In genomic region chr3:45432172-45432765, GRCm38 (mm10) we compare ENCODE assay signal across 13 mouse cellular contexts. TPM values are rescaled to one million over a fixed set of nuclear protein-coding genes. Genes with fewer than 3 reads are reported as not detected.
DNase-seq lines count a peak whose midpoint lies in the region; ATAC-seq lines count a peak whose summit lies in the region.
"Had no signal": no experiment of that assay in that cellular context is flagged by ENCODE, and none has a peak within 500 bp of the region (broad histone marks: within the 10 kb centered on the region; RNA-seq: fewer than 3 reads in every experiment).

No protein-coding gene starts in this region.

- no peak overlapping the region for H3K27ac ChIP-seq in hindbrain, embryonic 12.5 days
- H3K27ac ChIP-seq in hindbrain, embryonic 13.5 days, result no peak overlapping the region
- H3K27ac ChIP-seq in neural tube, embryonic 13.5 days (replicated peaks), result no peak overlapping the region
- no peak overlapping the region for H3K27ac ChIP-seq in limb, embryonic 13.5 days
- H3K27ac ChIP-seq in kidney, embryonic 15.5 days, result no peak overlapping the region
- H3K27ac ChIP-seq: embryonic facial prominence, embryonic 12.5 days; lung, embryonic 15.5 days had no signal

- H3K4me3 ChIP-seq in hindbrain, embryonic 12.5 days, result no peak overlapping the region
- no peak overlapping the region for H3K4me3 ChIP-seq in hindbrain, embryonic 13.5 days
- no peak overlapping the region for H3K4me3 ChIP-seq in neural tube, embryonic 13.5 days
- H3K4me3 ChIP-seq in limb, embryonic 13.5 days, result peak overlapping the region; percentile 18; the same call in 1 of the 2 replicates
- no peak overlapping the region for H3K4me3 ChIP-seq in kidney, embryonic 15.5 days (replicated peaks)
- H3K4me3 ChIP-seq: embryonic facial prominence, embryonic 12.5 days; lung, embryonic 15.5 days had no signal

- no peak overlapping the region for H3K9ac ChIP-seq in hindbrain, embryonic 12.5 days
- H3K9ac ChIP-seq in hindbrain, embryonic 13.5 days, result no peak overlapping the region
- no peak overlapping the region for H3K9ac ChIP-seq in neural tube, embryonic 13.5 days
- H3K9ac ChIP-seq in limb, embryonic 13.5 days, result no peak overlapping the region
- H3K9ac ChIP-seq in kidney, embryonic 15.5 days, result no peak overlapping the region
- H3K9ac ChIP-seq: embryonic facial prominence, embryonic 12.5 days; lung, embryonic 15.5 days had no signal

- no peak overlapping the region for H3K4me2 ChIP-seq in hindbrain, embryonic 12.5 days (replicated peaks)
- H3K4me2 ChIP-seq in hindbrain, embryonic 13.5 days, result no peak overlapping the region
- peak overlapping the region; percentile 16; the same call in 1 of the 2 replicates for H3K4me2 ChIP-seq in neural tube, embryonic 13.5 days
- H3K4me2 ChIP-seq in limb, embryonic 13.5 days (replicated peaks), result peak overlapping the region; percentile 43
- no peak overlapping the region for H3K4me2 ChIP-seq in kidney, embryonic 15.5 days
- H3K4me2 ChIP-seq: embryonic facial prominence, embryonic 12.5 days; lung, embryonic 15.5 days had no signal

- H3K27me3 ChIP-seq in hindbrain, embryonic 12.5 days, result no peaks in the 10 kb centered on the region
- no peaks in the 10 kb centered on the region for H3K27me3 ChIP-seq in hindbrain, embryonic 13.5 days
- H3K27me3 ChIP-seq in neural tube, embryonic 13.5 days, result no peaks in the 10 kb centered on the region
- no peaks in the 10 kb centered on the region for H3K27me3 ChIP-seq in limb, embryonic 13.5 days
- H3K27me3 ChIP-seq in kidney, embryonic 15.5 days, result no peaks in the 10 kb centered on the region
- H3K27me3 ChIP-seq: embryonic facial prominence, embryonic 12.5 days; lung, embryonic 15.5 days had no signal

- no peaks in the 10 kb centered on the region for H3K4me1 ChIP-seq in hindbrain, embryonic 12.5 days
- no peaks in the 10 kb centered on the region; the same call in 1 of the 2 replicates for H3K4me1 ChIP-seq in hindbrain, embryonic 13.5 days (replicated peaks)
- peaks cover 5% of the 10 kb centered on the region; the same call in 1 of the 2 replicates for H3K4me1 ChIP-seq in neural tube, embryonic 13.5 days (replicated peaks)
- H3K4me1 ChIP-seq in limb, embryonic 13.5 days, result no peaks in the 10 kb centered on the region
- H3K4me1 ChIP-seq in kidney, embryonic 15.5 days, result no peaks in the 10 kb centered on the region
- H3K4me1 ChIP-seq: embryonic facial prominence, embryonic 12.5 days; lung, embryonic 15.5 days had no signal

- no peak for DNase-seq in neural tube, embryonic 10.5 days (ENCODE audit: extremely low spot score, low spot score)
- DNase-seq: heart, postnatal 10 days; kidney, postnatal 14 days; thymus, postnatal 25 days had no signal

- H3K36me3 ChIP-seq in hindbrain, embryonic 12.5 days, result no peaks in the 10 kb centered on the region
- H3K36me3 ChIP-seq in hindbrain, embryonic 13.5 days, result no peaks in the 10 kb centered on the region
- no peaks in the 10 kb centered on the region for H3K36me3 ChIP-seq in neural tube, embryonic 13.5 days
- no peaks in the 10 kb centered on the region for H3K36me3 ChIP-seq in limb, embryonic 13.5 days
- H3K36me3 ChIP-seq in kidney, embryonic 15.5 days, result no peaks in the 10 kb centered on the region
- H3K36me3 ChIP-seq: embryonic facial prominence, embryonic 12.5 days; lung, embryonic 15.5 days had no signal

- ATAC-seq in hindbrain, embryonic 12.5 days (ENCODE audit: low FRiP score), result peak; percentile 56; the same call in 1 of the 2 replicates
- ATAC-seq in hindbrain, embryonic 13.5 days (ENCODE audit: low FRiP score), result no peak
- no peak for ATAC-seq in neural tube, embryonic 13.5 days (ENCODE audit: low read depth)
- ATAC-seq in limb, embryonic 13.5 days (ENCODE audit: low FRiP score, low read depth), result no peak
- no peak for ATAC-seq in activated CD4-positive, CD25-positive, alpha-beta regulatory T cell, adult 4 months
- no peak for ATAC-seq in kidney, embryonic 15.5 days (replicated peaks; ENCODE audit: low FRiP score)

- WGBS in hindbrain, embryonic 12.5 days, result 62% methylated on average over 11 of the region's 11 CpGs
- WGBS in hindbrain, embryonic 13.5 days, result 65% methylated on average over 11 of the region's 11 CpGs
- WGBS in neural tube, embryonic 13.5 days, result 44% methylated on average over 11 of the region's 11 CpGs
- 34% methylated on average over 11 of the region's 11 CpGs for WGBS in limb, embryonic 13.5 days
- WGBS in kidney, embryonic 15.5 days, result 24% methylated on average over 11 of the region's 11 CpGs

- H3K9me3 ChIP-seq in hindbrain, embryonic 12.5 days (replicated peaks), result no peaks in the 10 kb centered on the region
- no peaks in the 10 kb centered on the region for H3K9me3 ChIP-seq in hindbrain, embryonic 13.5 days
- no peaks in the 10 kb centered on the region for H3K9me3 ChIP-seq in neural tube, embryonic 13.5 days
- H3K9me3 ChIP-seq in limb, embryonic 13.5 days, result no peaks in the 10 kb centered on the region
- H3K9me3 ChIP-seq in kidney, embryonic 15.5 days (replicated peaks), result no peaks in the 10 kb centered on the region
- H3K9me3 ChIP-seq: embryonic facial prominence, embryonic 12.5 days; lung, embryonic 15.5 days had no signal

RNA-seq across cellular contexts. Expression of gene Pcdh10, which starts 54.1 kb away (rescaled TPM):
- polyA plus RNA-seq in hindbrain, embryonic 12.5 days (2016; fragmentation: Nextera tagmentation; extraction: Ambion mirVana), result 9.3 and 11.1 TPM in 2 replicates
- 14.2 and 16.1 TPM in 2 replicates for polyA plus RNA-seq in hindbrain, embryonic 13.5 days (2015; fragmentation: Nextera tagmentation; extraction: Ambion mirVana)
- polyA plus RNA-seq in neural tube, embryonic 13.5 days (2015; fragmentation: Nextera tagmentation; extraction: Ambion mirVana), result 9.8 and 11.5 TPM in 2 replicates
- polyA plus RNA-seq in limb, embryonic 13.5 days (2015; fragmentation: Nextera tagmentation; extraction: Ambion mirVana), result 6.9 and 7.2 TPM in 2 replicates
- under 1 TPM in 1 of 2 experiments, not detected in 1; 0.09 TPM for polyA plus RNA-seq in activated CD4-positive, CD25-positive, alpha-beta regulatory T cell, adult 4 months (2017; shearing (Covaris generic))
- 0.34 and 0.35 TPM in 2 replicates for polyA plus RNA-seq in kidney, embryonic 15.5 days (2015; fragmentation: Nextera tagmentation; extraction: Ambion mirVana)
- polyA plus RNA-seq: liver, adult 2 months had no signal

Comparison
In these comparisons a context has a peak if more than half of its experiments do, and no peak if none do; other contexts are left out.
1. H3K4me2 ChIP-seq: peak in neural tube, embryonic 13.5 days (single experiment) and limb, embryonic 13.5 days (single experiment); none in hindbrain, embryonic 12.5 days (single experiment), hindbrain, embryonic 13.5 days (single experiment) and kidney, embryonic 15.5 days (single experiment).